Mouse (Mus musculus): ENCODE data around the gene Ctcfl. TPM values are rescaled to one million over a fixed set of nuclear protein-coding genes. Genes with fewer than 3 reads are reported as not detected.

The Ctcfl gene
- polyA plus RNA-seq, 1 experiment from 2014 or later: 0.08 TPM

DNA sequence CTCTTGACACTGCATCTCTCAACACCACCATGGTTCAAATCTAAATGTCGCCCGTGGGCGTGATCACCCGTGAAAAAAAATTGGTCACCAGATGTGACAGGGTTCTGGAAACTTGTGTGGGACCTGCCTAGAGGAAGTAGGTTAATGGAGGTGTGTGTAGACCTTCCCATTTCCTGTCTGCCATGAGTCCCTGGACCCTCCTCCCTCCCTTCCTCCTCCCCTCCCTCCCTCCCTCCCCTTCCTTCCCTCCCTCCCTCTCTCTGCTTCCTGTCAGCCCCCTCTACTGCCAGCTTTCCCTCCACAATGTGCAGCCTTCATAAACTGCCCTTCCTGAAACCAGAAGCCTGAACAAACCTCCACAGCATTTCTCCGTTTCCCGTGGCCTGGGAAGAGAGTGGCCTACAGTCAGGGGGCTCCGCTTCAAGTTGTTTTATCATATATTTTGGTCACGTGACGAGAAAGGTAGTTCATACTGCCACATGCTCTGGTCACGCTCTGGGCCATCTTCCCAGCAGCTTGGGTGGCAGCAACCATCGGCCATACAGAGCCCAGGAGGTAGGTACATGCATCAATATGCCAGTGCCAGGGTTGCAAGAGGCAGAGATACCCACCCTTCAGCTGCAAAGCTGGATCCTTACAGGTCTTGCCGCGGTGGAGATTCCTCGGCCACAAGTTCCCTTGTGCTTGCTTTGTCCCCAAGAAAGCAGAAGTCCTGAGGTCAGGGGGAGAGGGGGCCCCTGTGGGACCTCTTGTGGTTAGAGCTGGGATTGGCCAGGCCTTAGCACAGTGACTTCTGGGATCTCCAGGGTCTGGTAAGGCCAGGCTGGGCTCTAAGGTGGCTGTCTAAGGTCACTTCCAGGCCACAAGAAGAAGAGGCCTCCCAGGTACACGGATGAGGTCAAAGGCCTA, 57.6 kb downstream of the Ctcfl start:
- Histone ChIP-seq H3K4me1 (ENCODE audit: control insufficient read depth, insufficient read depth, low read length) (0 out of 2 replicates have a peak, but pooled peaks cover 3% of the 10 kb centered on the region), H3K27ac (ENCODE audit: low read depth, low read length) (no peak overlapping the region), H3K27me3 (ENCODE audit: control insufficient read depth, insufficient read depth, low read length) (no peaks in the 10 kb centered on the region), H3K9ac (ENCODE audit: low read depth, low read length) (no peak overlapping the region), H3K9me3 (ENCODE audit: control insufficient read depth, low read length) (no peaks in the 10 kb centered on the region), H3K36me3 (ENCODE audit: control insufficient read depth, insufficient read depth, low read length) (no peaks in the 10 kb centered on the region), H3K4me2 (replicated peaks; ENCODE audit: low read depth, low read length) (no peak overlapping the region), H3K4me3 (ENCODE audit: low read length) (no peak overlapping the region)
- peak; percentile 37; the same call in 1 of the 2 replicates for ATAC-seq (ENCODE audit: low FRiP score, low TSS enrichment)
- WGBS: 68% methylated on average over 15 of the region's 15 CpGs

GRCm38 (mm10) chr2:173060450-173060849, 58.9 kb downstream of the Ctcfl start:
- Histone ChIP-seq H3K4me2 (replicated peaks; ENCODE audit: low read depth, low read length) (no peak overlapping the region), H3K27me3 (ENCODE audit: control insufficient read depth, insufficient read depth, low read length) (no peaks in the 10 kb centered on the region), H3K36me3 (ENCODE audit: control insufficient read depth, insufficient read depth, low read length) (no peaks in the 10 kb centered on the region), H3K9ac (ENCODE audit: low read depth, low read length) (no peak overlapping the region), H3K4me1 (ENCODE audit: control insufficient read depth, insufficient read depth, low read length) (0 out of 2 replicates have a peak, but pooled peaks cover 3% of the 10 kb centered on the region), H3K27ac (ENCODE audit: low read depth, low read length) (no peak overlapping the region), H3K4me3 (ENCODE audit: low read length) (no peak overlapping the region), H3K9me3 (ENCODE audit: control insufficient read depth, low read length) (no peaks in the 10 kb centered on the region)
- no peak for ATAC-seq (ENCODE audit: low FRiP score, low TSS enrichment)
- WGBS: 85% methylated on average over 9 of the region's 9 CpGs

- Histone ChIP-seq H3K4me2 (replicated peaks; ENCODE audit: low read depth, low read length) (no peak overlapping the region), H3K9me3 (ENCODE audit: control insufficient read depth, low read length) (no peaks in the 10 kb centered on the region), H3K27me3 (ENCODE audit: control insufficient read depth, insufficient read depth, low read length) (no peaks in the 10 kb centered on the region), H3K9ac (ENCODE audit: low read depth, low read length) (no peak overlapping the region), H3K4me3 (ENCODE audit: low read length) (no peak overlapping the region), H3K27ac (ENCODE audit: low read depth, low read length) (no peak overlapping the region), H3K4me1 (ENCODE audit: control insufficient read depth, insufficient read depth, low read length) (0 out of 2 replicates have a peak, but pooled peaks cover 3% of the 10 kb centered on the region), H3K36me3 (ENCODE audit: control insufficient read depth, insufficient read depth, low read length) (no peaks in the 10 kb centered on the region)
- 70% methylated on average over 11 of the region's 11 CpGs for WGBS
- ATAC-seq (ENCODE audit: low FRiP score, low TSS enrichment): no peak
These were observed 61.1 kb downstream of the Ctcfl start for GRCm38 (mm10) chr2:173058263-173058662.

DNA sequence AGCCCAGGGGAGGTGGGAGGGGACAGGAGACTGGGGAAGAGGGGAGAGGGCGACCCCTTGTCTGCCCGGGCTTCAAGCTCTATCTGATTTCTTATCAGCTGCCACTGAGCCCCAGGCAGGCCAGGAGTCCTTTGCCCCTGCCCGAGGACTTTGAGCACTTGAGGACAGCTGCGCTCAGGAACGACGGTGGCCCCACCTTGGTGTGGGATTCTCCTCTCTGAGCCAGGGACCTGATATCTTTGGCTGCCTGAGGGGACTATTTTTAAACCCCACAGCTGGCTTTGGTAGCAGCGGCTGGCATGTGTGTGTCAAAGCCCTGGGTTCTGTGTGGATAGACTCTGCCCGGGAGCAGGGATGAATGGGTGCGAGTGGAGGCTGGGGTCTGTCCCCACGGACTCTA, 61.7 kb downstream of the Ctcfl start:
- H3K27ac ChIP-seq (ENCODE audit: low read depth, low read length): no peak overlapping the region
- no peak overlapping the region for H3K4me2 ChIP-seq (replicated peaks; ENCODE audit: low read depth, low read length)
- H3K9ac ChIP-seq (ENCODE audit: low read depth, low read length): no peak overlapping the region
- 0 out of 2 replicates have a peak, but pooled peaks cover 3% of the 10 kb centered on the region for H3K4me1 ChIP-seq (ENCODE audit: control insufficient read depth, insufficient read depth, low read length)
- 55% methylated on average over 10 of the region's 10 CpGs for WGBS
- no peaks in the 10 kb centered on the region for H3K9me3 ChIP-seq (ENCODE audit: control insufficient read depth, low read length)
- ATAC-seq (ENCODE audit: low FRiP score, low TSS enrichment): no peak
- H3K27me3 ChIP-seq (ENCODE audit: control insufficient read depth, insufficient read depth, low read length): no peaks in the 10 kb centered on the region
- no peaks in the 10 kb centered on the region for H3K36me3 ChIP-seq (ENCODE audit: control insufficient read depth, insufficient read depth, low read length)
- H3K4me3 ChIP-seq (ENCODE audit: low read length): no peak overlapping the region

GRCm38 (mm10) chr2:173056882-173057315, 62.4 kb downstream of the Ctcfl start:
- Histone ChIP-seq H3K27ac (ENCODE audit: low read depth, low read length) (no peak overlapping the region), H3K9me3 (ENCODE audit: control insufficient read depth, low read length) (no peaks in the 10 kb centered on the region), H3K36me3 (ENCODE audit: control insufficient read depth, insufficient read depth, low read length) (no peaks in the 10 kb centered on the region), H3K4me3 (ENCODE audit: low read length) (no peak overlapping the region), H3K4me1 (ENCODE audit: control insufficient read depth, insufficient read depth, low read length) (0 out of 2 replicates have a peak, but pooled peaks cover 3% of the 10 kb centered on the region), H3K27me3 (ENCODE audit: control insufficient read depth, insufficient read depth, low read length) (no peaks in the 10 kb centered on the region), H3K4me2 (replicated peaks; ENCODE audit: low read depth, low read length) (no peak overlapping the region), H3K9ac (ENCODE audit: low read depth, low read length) (no peak overlapping the region)
- ATAC-seq (ENCODE audit: low FRiP score, low TSS enrichment): no peak
- 84% methylated on average over 11 of the region's 11 CpGs for WGBS

DNA sequence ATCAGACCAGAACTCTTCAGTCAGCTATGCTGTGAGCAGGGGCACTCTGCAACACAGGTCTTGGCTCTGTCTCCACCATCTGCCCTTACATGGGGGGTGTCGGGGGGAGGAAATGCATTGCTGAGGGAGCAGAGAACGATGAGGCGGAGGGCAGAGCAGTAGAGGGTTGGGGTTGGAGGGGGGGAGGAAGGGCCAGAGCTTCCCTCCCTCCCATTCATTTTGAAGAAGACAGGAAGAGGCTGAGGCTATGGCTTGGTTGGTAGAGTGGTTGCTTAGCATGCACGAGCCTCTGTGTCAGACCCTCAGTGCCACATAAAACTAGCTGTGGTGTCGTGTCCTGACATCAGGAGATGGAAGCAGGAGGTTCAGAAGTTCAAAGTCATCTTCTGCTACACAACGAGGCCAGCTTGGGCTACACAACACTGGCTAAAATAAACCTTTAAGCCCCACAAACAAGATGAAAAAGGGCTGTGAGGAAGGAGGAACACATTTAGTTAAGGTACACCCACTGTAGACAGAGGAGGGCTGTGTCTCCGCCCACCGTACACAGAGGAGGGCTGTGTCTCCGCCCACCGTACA, 62.9 kb downstream of the Ctcfl start:
- no peak for ATAC-seq (ENCODE audit: low FRiP score, low TSS enrichment)
- Histone ChIP-seq H3K36me3 (ENCODE audit: control insufficient read depth, insufficient read depth, low read length) (no peaks in the 10 kb centered on the region), H3K4me2 (replicated peaks; ENCODE audit: low read depth, low read length) (no peak overlapping the region), H3K9ac (ENCODE audit: low read depth, low read length) (no peak overlapping the region), H3K27me3 (ENCODE audit: control insufficient read depth, insufficient read depth, low read length) (no peaks in the 10 kb centered on the region), H3K9me3 (ENCODE audit: control insufficient read depth, low read length) (no peaks in the 10 kb centered on the region), H3K4me1 (ENCODE audit: control insufficient read depth, insufficient read depth, low read length) (no peaks in the 10 kb centered on the region), H3K27ac (ENCODE audit: low read depth, low read length) (no peak overlapping the region), H3K4me3 (ENCODE audit: low read length) (no peak overlapping the region)
- WGBS: 79% methylated on average over 10 of the region's 10 CpGs

DNA sequence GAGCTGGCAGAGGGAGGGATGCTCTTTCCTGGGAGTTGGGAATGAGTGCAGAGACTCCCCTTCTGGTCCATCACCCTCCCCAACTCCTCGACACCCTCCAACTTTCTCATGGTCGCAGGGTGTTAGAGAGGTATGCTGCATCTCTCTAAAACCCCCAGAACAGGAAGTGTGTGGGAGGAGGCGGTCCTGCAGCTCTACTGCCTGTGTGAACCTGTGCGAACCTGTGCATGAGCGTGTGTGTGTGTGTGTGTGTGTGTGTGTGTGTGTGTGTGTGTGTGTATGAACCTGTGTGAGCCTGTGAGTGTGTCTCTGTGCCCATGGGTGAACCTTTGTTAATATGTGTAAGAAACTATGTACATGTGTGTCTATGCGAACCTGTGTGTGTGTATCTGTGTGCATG, 65.5 kb downstream of the Ctcfl start:
- H3K9ac ChIP-seq (ENCODE audit: low read depth, low read length): no peak overlapping the region
- no peak for ATAC-seq (ENCODE audit: low FRiP score, low TSS enrichment)
- H3K36me3 ChIP-seq (ENCODE audit: control insufficient read depth, insufficient read depth, low read length): no peaks in the 10 kb centered on the region
- H3K27me3 ChIP-seq (ENCODE audit: control insufficient read depth, insufficient read depth, low read length): no peaks in the 10 kb centered on the region
- no peak overlapping the region for H3K27ac ChIP-seq (ENCODE audit: low read depth, low read length)
- 0 out of 2 replicates have a peak, but pooled peaks cover 5% of the 10 kb centered on the region for H3K4me1 ChIP-seq (ENCODE audit: control insufficient read depth, insufficient read depth, low read length)
- H3K4me2 ChIP-seq (replicated peaks; ENCODE audit: low read depth, low read length): no peak overlapping the region
- no peak overlapping the region for H3K4me3 ChIP-seq (ENCODE audit: low read length)
- 60% methylated on average over 6 of the region's 6 CpGs for WGBS
- no peaks in the 10 kb centered on the region for H3K9me3 ChIP-seq (ENCODE audit: control insufficient read depth, low read length)

DNA sequence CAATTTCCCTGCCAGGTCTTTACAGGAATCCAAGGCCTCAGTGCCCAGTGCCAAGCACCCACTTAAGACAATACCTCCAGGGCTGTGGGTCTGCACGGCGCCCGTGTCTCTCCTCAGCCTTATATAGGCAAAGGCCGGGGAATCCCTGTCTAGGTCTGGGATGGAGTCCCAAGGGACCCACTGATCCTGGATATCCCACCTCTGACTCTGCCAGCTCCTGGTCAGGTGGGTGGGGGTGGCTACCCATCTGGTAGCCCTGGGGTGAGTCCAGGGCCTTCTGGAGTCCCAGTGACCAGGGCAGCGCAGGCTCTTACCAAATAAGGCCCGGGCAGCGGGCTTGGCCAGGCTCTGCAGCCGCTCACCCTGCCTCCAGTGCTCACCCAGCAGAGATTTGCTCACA, 66.4 kb downstream of the Ctcfl start:
- H3K4me3 ChIP-seq (ENCODE audit: low read length): no peak overlapping the region
- no peak overlapping the region for H3K27ac ChIP-seq (ENCODE audit: low read depth, low read length)
- H3K36me3 ChIP-seq (ENCODE audit: control insufficient read depth, insufficient read depth, low read length): no peaks in the 10 kb centered on the region
- H3K4me1 ChIP-seq (ENCODE audit: control insufficient read depth, insufficient read depth, low read length): peaks cover 7% of the 10 kb centered on the region; the same call in 1 of the 2 replicates
- H3K4me2 ChIP-seq (replicated peaks; ENCODE audit: low read depth, low read length): no peak overlapping the region
- ATAC-seq (ENCODE audit: low FRiP score, low TSS enrichment): no peak
- no peaks in the 10 kb centered on the region for H3K27me3 ChIP-seq (ENCODE audit: control insufficient read depth, insufficient read depth, low read length)
- H3K9ac ChIP-seq (ENCODE audit: low read depth, low read length): no peak overlapping the region
- WGBS: 97% methylated on average over 8 of the region's 8 CpGs
- H3K9me3 ChIP-seq (ENCODE audit: control insufficient read depth, low read length): no peaks in the 10 kb centered on the region
